Mouse (Mus musculus): Measurements from ENCODE around the gene Mfsd9. TPM values are rescaled to one million over a fixed set of nuclear protein-coding genes. Genes with fewer than 3 reads are reported as not detected.

Mfsd9 gene
- under 1 TPM; 0.15 to 0.41 TPM for total RNA-seq (2021)
- long read RNA-seq, experiment 1: 0 reads
- long read RNA-seq, experiment 2, partial matches to known transcripts: 0 of 2 reads
- long read RNA-seq, experiment 2, other reads (novel, unspliced or antisense): 0 of 2 reads

DNA sequence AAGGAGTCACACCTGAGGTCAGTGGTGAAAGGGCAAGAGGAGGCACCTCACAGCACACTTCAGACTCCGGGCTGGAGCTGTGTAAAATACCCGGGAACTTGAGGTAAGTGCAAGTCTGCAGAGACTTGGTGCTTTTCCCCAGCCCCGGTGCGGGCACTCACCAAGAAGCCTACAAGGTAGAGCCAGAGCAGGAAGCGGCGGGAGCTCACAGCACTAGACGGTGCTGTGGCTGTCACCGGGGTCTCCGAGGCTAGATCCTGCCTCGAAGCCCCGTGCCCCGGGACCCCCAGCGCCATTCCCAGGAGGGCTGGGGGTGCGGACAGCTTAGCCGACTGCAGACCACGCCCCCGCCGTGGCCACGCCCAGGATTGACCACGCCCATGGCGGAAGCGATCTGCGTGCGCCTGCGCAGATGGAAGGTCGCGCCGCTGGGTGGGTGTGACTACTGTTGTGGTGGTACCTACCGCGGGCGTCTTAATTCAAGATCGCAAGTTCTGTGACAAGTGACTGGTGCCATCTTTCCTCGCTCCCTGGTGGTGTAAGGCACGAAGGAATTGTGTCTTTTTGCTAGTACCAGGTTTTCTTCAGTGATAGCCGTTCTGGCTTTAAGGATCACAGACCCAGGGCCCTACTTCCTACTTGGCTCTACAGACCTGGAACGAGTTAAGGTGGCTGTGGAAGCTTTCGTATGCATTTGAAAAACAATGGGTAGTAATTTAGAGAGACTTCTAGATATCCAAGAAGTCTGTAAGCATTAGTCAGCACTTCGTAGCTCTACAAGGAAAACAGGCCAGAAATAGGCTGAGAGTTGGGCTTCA lies at the start of gene Mfsd9:
Gene Mfsd9, minus strand, starts transcription at position 364 of the 818 bp plus-strand sequence.
- intact Hi-C loops (cut with DNase I): no loop called here
- DNase-seq: peak; percentile 78 to 90

DNA sequence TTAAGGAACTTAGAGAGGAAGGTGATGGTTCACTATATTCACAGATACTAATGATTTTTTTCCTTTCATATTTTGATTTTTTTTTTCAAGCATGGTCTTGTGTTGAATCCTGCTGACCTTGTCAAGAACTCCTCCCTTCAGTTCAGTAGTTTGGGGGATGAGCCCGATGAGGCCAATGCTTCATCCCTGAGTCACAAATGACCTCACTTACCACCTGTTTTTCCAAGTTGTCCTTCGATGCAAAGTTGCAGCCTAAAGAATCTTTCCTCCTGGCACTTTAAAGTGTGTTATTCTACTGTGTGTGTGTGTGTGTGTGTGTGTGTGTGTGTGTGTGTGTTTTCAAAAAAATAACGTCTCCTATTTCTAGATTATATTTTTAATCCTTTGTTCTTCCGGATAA lies 45.0 kb upstream of the Mfsd9 start:
- intact Hi-C loops (cut with DNase I): no loop called here

GRCm38 (mm10) chr1:40830712-40831507 lies 40.4 kb upstream of the Mfsd9 start:
- no peak for DNase-seq

More for the DNA sequence above, 45.0 kb upstream of the Mfsd9 start:
- no peak for DNase-seq

DNA sequence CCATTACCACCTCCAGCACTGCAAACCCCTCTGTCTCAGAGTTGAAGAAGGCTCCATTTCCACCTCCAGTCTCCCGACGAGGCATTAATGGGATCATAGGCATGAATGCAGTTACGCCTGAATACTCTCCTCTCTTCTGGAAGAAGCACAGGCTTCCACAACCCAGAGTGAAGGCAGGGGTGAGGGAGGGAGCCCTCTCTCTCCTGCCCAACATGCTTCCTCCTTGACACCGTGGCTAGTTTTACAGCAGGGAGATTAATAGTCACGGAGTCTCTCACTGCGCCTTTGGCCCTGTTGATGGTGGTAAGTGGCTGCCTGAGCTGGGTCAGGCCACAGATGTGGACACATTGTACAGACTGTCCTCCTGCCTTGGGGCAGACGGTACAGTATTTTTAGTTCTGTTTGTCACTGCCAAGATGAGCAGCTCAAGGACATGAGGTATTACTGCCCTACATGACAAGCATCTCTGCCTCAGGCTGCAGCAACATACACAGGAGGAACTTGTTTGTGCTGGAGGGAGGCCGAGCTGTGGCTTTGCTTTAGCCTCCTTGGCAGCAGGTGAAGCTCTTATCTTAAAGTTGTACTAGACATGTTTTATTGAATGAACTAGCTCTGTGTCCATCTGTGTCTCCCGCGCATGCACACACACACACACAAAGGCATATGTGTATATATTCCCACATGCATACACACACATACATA lies 38.9 kb upstream of the Mfsd9 start:
- peak in 1 of 2 experiments; percentile 27 for DNase-seq
- intact Hi-C loops (cut with DNase I): no loop called here

More at GRCm38 (mm10) chr1:40830712-40831507, 40.4 kb upstream of the Mfsd9 start:
- intact Hi-C loops (cut with DNase I): no loop called here

DNA sequence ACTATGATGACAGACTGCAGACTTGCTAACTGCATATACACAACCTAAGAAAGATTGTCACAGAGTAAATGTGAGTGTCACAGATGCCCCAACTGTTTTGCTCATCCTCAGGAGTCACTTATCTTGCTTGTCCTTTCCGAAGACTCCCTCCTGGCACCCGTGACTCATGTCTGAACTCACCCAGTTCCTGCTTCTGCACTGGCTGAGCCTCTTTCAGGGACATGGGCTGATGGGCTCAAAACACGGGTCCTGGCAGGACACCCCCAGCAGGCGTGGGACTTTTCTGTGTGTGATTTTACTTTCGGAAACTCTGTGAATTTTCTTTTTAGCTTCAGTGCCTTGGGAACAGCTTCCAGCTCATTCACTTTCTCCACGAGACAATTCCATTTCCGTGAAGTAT lies 35.3 kb upstream of the Mfsd9 start:
- intact Hi-C loops (cut with DNase I): no loop called here
- DNase-seq: no peak

DNA sequence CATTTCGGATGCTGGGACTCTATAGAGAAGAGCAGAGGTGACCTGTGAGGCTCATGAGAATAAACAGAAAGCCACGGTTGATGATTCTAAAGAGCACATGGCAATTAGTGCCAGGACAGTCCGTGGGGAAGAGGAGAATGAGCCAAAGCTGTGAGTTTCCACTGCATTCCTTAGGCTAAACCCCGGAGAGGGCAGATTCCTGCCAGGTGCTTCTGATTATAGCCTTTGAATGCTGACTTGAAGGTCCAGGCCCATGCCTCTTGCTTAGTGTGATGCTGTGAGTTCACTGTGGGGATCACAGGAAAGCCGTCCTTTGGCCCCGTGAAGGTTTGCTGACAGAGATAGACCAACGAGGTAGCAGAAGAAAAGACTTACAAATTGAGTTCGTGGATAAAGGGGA lies 34.4 kb upstream of the Mfsd9 start:
- no peak for DNase-seq
- intact Hi-C loops (cut with DNase I): no loop called here

DNA sequence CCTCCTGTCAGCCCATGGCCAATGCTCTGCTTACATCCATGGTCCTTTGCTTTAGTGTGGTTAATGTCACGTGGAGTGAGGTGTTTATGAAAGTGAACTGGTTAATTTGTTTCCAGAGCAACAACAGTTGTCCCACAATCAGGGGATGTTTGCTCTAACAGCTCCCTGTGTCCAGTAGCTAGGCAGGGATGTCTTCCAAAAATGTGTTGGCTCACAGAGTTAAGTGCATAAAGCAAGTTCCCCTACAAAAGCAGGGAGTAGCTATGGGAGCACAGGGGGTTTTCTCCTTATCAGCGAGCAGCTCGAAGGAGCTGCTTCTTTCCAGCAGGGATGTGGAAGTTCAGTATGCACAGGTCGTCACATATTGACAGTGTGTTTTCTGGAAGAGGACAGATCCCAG lies 34.0 kb upstream of the Mfsd9 start:
- intact Hi-C loops (cut with DNase I): no loop called here
- no peak for DNase-seq

DNA sequence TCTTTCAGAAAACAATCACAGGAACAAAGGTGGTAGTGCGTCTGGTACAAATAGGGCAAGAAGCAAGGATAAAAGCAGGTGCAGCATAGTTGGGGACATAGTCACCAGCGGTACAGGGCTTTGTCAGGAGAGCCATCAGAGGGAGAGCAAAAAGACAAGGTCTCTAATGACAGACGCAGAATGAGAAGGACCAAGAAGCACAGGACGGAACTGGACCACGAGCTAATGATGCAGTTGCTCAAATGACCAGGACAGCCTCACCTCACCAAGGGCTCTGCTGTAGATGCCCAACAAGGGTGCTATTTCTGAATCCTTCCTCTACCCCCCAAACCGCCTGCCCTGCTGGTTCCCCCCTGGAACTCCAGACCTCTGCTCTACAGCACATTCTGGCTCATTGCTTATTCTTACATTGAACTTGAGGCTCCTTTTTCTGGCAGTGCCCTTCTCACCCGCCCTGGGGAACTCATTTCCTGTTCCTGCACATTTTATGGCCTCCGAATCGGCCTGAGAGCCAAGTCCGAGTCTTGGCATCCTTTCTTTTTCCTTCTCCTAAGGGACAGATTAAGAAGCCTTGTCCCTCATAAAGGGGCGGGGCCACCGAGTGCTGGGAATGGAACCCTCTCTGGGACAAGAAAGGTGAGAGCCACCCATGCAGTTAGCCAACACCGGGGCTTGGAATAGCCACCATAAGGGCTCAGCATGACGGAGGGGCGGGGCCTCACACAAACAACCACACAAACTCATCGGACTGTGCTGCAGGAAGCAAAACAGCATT lies 24.8 kb upstream of the Mfsd9 start:
- DNase-seq: peak; percentile 31 to 48
- intact Hi-C loops (cut with DNase I): no loop called here

GRCm38 (mm10) chr1:40808643-40809042 lies 18.2 kb upstream of the Mfsd9 start:
- intact Hi-C loops (cut with DNase I): no loop called here
- DNase-seq: no peak

GRCm38 (mm10) chr1:40805891-40806290 lies 15.4 kb upstream of the Mfsd9 start:
- intact Hi-C loops (cut with DNase I): no loop called here
- DNase-seq: no peak

DNA sequence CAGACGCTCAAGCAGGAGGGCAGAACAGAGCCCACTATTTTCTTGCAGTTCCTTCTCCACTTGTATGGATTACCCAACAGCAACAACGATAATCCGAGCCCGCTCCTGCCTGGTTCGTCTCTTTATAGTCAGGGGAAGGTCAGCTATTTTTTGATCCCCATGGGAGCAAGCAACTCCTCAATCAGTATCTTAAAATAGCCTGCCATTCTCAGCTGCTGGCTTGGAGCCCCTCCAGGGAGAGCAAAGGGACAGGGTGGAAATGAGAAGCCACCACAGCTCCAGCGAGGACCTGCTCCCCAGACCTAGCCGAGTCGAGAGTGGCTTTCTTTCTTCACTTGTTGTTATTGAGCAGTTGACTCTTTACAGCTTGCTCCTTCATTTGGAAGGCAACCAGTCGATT lies 14.9 kb upstream of the Mfsd9 start, which contains the start of gene Tmem182:
Gene Tmem182, plus strand, starts transcription at position 251 of the 400 bp plus-strand sequence.
- intact Hi-C loops (cut with DNase I): no loop called here
- peak; percentile 59 to 82 for DNase-seq

DNA sequence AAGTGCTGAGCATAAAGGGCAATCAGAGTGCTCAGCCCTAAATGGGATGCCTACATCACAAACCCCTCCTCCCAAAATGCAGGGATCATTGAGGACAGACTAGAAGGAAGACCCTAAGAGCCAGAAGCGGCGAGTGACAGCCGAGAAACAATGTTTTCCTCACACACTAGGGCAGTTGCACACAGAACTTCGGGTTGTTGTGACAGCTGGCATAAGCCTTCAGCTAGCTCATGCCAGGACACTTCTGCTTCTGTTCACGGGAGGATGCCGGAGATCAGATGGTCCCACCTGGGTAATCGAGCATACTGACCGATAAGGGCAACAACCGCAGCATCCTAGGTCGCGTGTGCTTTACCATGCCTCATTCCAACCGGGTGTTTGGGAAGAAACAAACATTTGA lies 13.6 kb upstream of the Mfsd9 start:
- no peak for DNase-seq
- intact Hi-C loops (cut with DNase I): loop anchor here (1.0 kb wide), 1 partner anchor 40 kb away; no protein-coding TSS in a partner anchor

DNA sequence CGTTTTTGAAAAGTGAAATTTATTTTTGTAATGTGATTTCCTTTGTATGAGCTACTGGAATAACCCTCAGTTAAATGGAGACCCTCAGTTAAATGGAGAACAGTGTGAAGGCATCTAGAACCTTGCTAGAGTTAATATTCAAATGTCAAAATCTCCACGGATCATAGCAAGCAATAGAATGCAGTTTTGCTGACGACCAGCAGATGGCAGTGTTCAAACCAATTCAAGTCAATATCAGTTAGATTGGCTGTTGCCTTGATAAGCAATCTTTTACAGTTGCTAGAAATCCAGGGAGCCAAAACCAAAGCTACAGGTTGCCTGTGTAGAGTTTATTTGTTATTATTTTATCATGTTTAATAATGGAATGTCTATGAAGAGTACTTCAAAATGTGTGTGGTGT lies 12.3 kb upstream of the Mfsd9 start:
- peak in 1 of 2 experiments; percentile 43 for DNase-seq
- intact Hi-C loops (cut with DNase I): no loop called here

DNA sequence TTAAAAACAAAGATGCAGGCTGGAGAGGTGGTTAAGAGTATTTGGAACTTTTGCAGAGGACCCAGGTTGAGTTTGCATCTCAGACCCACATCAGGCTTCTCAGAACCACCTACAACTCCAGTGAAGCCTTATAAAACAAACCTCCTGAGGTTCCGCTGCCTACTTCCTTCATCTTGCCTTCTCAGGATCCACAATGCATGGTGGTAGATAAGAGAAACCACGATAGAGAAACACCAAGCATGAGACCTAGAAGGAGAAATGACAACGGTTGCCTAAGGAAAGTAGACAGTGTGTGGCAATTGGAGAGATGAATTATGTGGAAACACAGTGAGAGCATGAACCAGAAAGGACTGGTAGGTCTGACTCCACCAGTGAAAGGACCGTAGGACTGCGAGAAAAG lies 10.4 kb upstream of the Mfsd9 start:
- no peak for DNase-seq
- intact Hi-C loops (cut with DNase I): no loop called here

GRCm38 (mm10) chr1:40799121-40799520 lies 8.6 kb upstream of the Mfsd9 start:
- no peak for DNase-seq
- intact Hi-C loops (cut with DNase I): no loop called here

GRCm38 (mm10) chr1:40797348-40797747 lies 6.9 kb upstream of the Mfsd9 start:
- DNase-seq: peak; percentile 43 to 46
- intact Hi-C loops (cut with DNase I): no loop called here

GRCm38 (mm10) chr1:40795508-40795907 lies 5.0 kb upstream of the Mfsd9 start:
- intact Hi-C loops (cut with DNase I): no loop called here

GRCm38 (mm10) chr1:40789666-40790233 lies 737 bp downstream of the Mfsd9 start:
- intact Hi-C loops (cut with DNase I): no loop called here
- no peak for DNase-seq

More at GRCm38 (mm10) chr1:40795508-40795907, 5.0 kb upstream of the Mfsd9 start:
- no peak for DNase-seq

DNA sequence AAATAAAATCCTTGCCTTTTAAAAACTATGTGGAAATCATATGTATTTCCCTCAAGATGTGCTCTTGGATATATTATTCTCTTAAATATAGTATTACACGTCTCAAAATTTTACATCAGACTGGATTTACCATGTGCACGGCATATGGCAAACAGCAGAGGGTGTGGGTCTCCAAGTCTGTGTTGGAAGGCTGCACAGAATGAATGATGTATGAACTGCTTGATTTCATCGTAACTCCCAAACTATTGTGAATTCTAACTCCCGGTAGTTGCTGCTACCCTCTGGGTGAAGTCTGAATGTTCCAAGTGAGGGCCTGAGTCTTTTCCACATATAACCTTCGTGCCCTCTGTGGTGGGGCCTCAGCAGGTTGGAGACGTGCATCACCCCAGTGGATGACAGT lies 1.5 kb downstream of the Mfsd9 start:
- intact Hi-C loops (cut with DNase I): no loop called here
- DNase-seq: no peak

Data from gastrocnemius, postnatal 36 days (tissue).